Mouse (Mus musculus) cerebellum, adult 8-10 months (tissue): ENCODE data around the gene Fignl1.
A peak's percentile ranks its signal among the peaks of the same experiment; 100 is the strongest.

ENCODE experiments used
- DNase-seq: peaks from one replicate; pipeline ENCODE4 v3.0.0; 2022

Fignl1 gene

GRCm38 (mm10) chr11:11808035-11808819, 535 bp downstream of the Fignl1 start:
- no peak for DNase-seq

- DNase-seq, result no peak
These were observed 2.8 kb downstream of the Fignl1 start for GRCm38 (mm10) chr11:11805951-11806350.

- DNase-seq, result no peak
These were observed 4.3 kb downstream of the Fignl1 start for GRCm38 (mm10) chr11:11804421-11804820.

GRCm38 (mm10) chr11:11801067-11801466, 7.7 kb downstream of the Fignl1 start:
- DNase-seq, result no peak

GRCm38 (mm10) chr11:11800304-11800703, 8.5 kb downstream of the Fignl1 start:
- no peak for DNase-seq

- no peak for DNase-seq
These were observed 10.1 kb downstream of the Fignl1 start for GRCm38 (mm10) chr11:11798690-11799089.

GRCm38 (mm10) chr11:11794626-11795025, 14.1 kb downstream of the Fignl1 start:
- no peak for DNase-seq

GRCm38 (mm10) chr11:11788521-11788974, 20.2 kb downstream of the Fignl1 start:
- peak; percentile 45 for DNase-seq

GRCm38 (mm10) chr11:11785457-11785856, 23.3 kb downstream of the Fignl1 start:
- no peak for DNase-seq

GRCm38 (mm10) chr11:11781728-11782127, 27.0 kb downstream of the Fignl1 start:
- DNase-seq, result no peak

GRCm38 (mm10) chr11:11778345-11778744, 30.4 kb downstream of the Fignl1 start:
- DNase-seq, result no peak

GRCm38 (mm10) chr11:11777796-11778195, 31.0 kb downstream of the Fignl1 start:
- DNase-seq, result no peak

- no peak for DNase-seq
These were observed 31.5 kb downstream of the Fignl1 start for GRCm38 (mm10) chr11:11777246-11777645.

- no peak for DNase-seq
These were observed 32.0 kb downstream of the Fignl1 start for GRCm38 (mm10) chr11:11776822-11777174.

GRCm38 (mm10) chr11:11776071-11776821, 32.5 kb downstream of the Fignl1 start:
- no peak for DNase-seq

- no peak for DNase-seq
These were observed 33.9 kb downstream of the Fignl1 start for GRCm38 (mm10) chr11:11774893-11775292.

GRCm38 (mm10) chr11:11774384-11774783, 34.4 kb downstream of the Fignl1 start:
- DNase-seq, result no peak

- DNase-seq, result no peak
These were observed 36.6 kb downstream of the Fignl1 start for GRCm38 (mm10) chr11:11772196-11772595.

GRCm38 (mm10) chr11:11770691-11771090, 38.1 kb downstream of the Fignl1 start:
- DNase-seq, result no peak

- no peak for DNase-seq
These were observed 39.5 kb downstream of the Fignl1 start for GRCm38 (mm10) chr11:11769281-11769680.

GRCm38 (mm10) chr11:11768057-11768456, 40.7 kb downstream of the Fignl1 start:
- no peak for DNase-seq

- no peak for DNase-seq
These were observed 42.0 kb downstream of the Fignl1 start for GRCm38 (mm10) chr11:11766736-11767135.

GRCm38 (mm10) chr11:11766105-11766504, 42.7 kb downstream of the Fignl1 start:
- DNase-seq, result no peak

- no peak for DNase-seq
These were observed 43.3 kb downstream of the Fignl1 start for GRCm38 (mm10) chr11:11765414-11765813.
